In genomic region chr1:192125761-192126160, GRCm38 (mm10) we compare ENCODE assay signal across 15 mouse cellular contexts.
"Had no signal": no experiment of that assay in that cellular context is flagged by ENCODE, and none has a peak within 500 bp of the region (broad histone marks: within the 10 kb centered on the region; RNA-seq: fewer than 3 reads in every experiment).

No protein-coding gene starts in this region.

- ATAC-seq: intestine, embryonic 15.5 days; midbrain, embryonic 15.5 days had no signal

- H3K27me3 ChIP-seq: hindbrain, embryonic 13.5 days; intestine, embryonic 15.5 days; liver, embryonic 15.5 days; lung, embryonic 15.5 days; megakaryocyte, embryonic 14.5 days; midbrain, embryonic 15.5 days; neural tube, embryonic 12.5 days had no signal

- H3K27ac ChIP-seq: hindbrain, embryonic 13.5 days; intestine, embryonic 15.5 days; liver, embryonic 15.5 days; lung, embryonic 15.5 days; macrophage; midbrain, embryonic 15.5 days; neural tube, embryonic 12.5 days; stomach, postnatal 0 days had no signal

- H3K9me3 ChIP-seq: hindbrain, embryonic 13.5 days; intestine, embryonic 15.5 days; liver, embryonic 15.5 days; lung, embryonic 15.5 days; megakaryocyte, embryonic 14.5 days; midbrain, embryonic 15.5 days; neural tube, embryonic 12.5 days had no signal

- H3K4me3 ChIP-seq: hindbrain, embryonic 13.5 days; intestine, embryonic 15.5 days; liver, embryonic 15.5 days; lung, embryonic 15.5 days; megakaryocyte, embryonic 14.5 days; midbrain, embryonic 15.5 days; neural tube, embryonic 12.5 days had no signal

- H3K4me2 ChIP-seq: hindbrain, embryonic 13.5 days; intestine, embryonic 15.5 days; liver, embryonic 15.5 days; lung, embryonic 15.5 days; midbrain, embryonic 11.5 days; midbrain, embryonic 15.5 days; neural tube, embryonic 12.5 days had no signal

- H3K4me1 ChIP-seq: hindbrain, embryonic 13.5 days; intestine, embryonic 15.5 days; lung, embryonic 15.5 days; megakaryocyte, embryonic 14.5 days; midbrain, embryonic 15.5 days; neural tube, embryonic 12.5 days had no signal

- DNase-seq: left cerebral cortex, postnatal 4 days; lung, postnatal 14 days; right cerebral cortex, adult 18-20 months; right cerebral cortex, postnatal 25 days; thymus, postnatal 14 days had no signal

- H3K9ac ChIP-seq: hindbrain, embryonic 13.5 days; intestine, embryonic 15.5 days; liver, embryonic 15.5 days; lung, embryonic 15.5 days; midbrain, embryonic 15.5 days; neural tube, embryonic 12.5 days had no signal
